Mouse (Mus musculus) right cerebral cortex, postnatal 4 days (tissue): ENCODE measurements at regions not wholly inside any gene's neighbourhood (a gene's known extent, or its start where the extent isn't known, plus 50 kb on each side); places are given as distances from the start of the nearest gene placed in this dataset.

Source experiments
- DNase-seq: peaks from one replicate; pipeline ENCODE4 v3.0.0-alpha.2; 2022

DNA sequence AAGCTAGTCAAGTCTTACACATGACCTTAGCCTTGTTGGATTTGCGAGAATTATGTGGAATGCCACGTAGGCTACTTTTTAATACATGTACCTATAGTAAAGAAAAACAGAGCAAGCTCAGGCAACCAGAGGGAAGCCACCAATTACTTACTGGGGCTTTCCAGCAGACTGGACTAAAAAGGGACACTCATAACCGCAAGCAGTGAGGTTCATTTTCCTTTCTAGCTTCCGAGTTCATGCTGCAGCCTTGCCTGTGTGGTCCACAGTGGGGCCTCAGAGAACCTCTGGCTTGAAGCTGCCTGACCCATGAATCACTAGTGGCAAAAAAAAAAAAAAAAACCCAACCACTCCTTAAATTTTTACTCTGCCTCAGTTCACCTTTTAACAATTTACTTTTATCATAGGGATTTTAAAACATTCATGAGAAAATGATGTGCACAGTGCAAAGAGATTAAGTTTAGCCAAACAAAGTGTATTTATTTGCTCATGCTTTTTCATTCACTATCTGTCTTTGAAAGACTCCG lies 188.6 kb upstream of the 1700066M21Rik start:
- DNase-seq, result no peak

DNA sequence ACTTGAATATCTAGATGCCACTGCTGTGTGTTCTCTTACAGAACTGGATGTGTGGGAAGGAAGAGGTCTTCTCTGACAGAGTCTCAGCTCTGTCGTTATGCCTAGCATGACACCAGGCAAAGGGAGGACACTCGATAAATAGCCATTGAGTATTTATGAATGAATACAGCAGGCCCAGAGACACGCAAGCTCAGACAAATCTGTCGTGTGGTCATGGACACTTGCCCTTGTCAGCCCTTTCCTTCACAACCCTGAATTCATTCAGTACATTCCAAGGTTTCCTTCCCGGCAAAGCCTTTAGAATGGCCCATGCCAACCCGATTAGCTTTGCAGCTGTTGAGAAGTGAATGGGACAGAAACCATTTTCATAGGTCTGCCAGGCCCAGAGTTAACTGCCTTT lies 176.1 kb upstream of the 1700066M21Rik start:
- no peak for DNase-seq

DNA sequence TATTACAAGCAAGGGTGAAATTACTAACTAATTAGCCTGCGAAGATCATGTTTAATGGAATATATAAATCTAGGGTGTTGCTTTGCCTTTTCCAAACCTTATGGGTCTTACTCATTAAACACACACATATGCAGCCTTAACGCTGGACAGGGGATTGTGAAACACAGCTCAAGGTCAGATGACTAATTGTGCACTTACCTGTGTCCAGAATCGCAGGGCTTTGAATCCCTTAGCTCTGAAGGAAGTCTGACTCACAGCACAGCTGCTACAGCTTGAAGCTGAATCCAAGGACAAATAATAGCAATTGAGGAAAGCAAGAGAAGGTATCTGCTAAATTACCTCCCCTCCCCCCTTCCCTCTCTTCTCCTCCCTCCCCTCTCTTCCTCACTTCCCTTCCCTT lies 173.1 kb upstream of the 1700066M21Rik start:
- DNase-seq, result no peak

DNA sequence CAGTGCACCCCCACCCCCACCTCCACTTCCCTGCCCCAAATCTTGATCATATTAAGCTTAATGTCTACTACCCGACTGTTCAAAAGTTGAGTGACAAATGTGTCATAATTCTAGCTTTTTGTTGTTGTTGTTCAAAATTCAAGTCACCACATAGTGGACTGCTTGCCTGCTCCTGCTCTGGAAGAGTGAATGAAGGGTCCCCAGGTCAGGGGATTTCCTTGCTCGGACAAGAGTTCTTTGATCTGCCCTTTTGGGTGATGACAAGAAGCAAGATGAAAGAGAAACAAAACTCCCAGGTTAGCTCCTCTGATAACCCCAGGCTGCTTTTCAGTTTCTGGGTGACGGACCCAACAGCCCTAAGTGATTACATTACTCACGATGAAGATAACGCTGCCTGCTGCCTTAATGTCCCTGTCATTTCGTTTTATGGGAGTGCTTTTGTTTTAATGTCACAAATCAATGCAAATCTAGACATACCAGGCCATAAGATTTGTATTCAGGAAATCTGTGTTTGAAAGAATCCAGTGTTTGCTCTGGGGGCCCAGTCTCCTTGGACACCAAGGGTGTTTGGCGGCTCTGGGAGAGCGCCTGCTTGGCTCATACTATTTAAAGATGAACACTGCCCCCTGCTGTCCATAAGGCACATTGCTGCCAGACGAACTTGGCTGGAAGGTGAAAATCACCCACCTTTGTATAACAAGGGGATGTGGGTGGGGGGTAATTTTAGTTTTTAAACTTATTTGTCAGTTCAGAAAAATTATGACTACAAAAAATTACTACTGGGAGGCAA lies 172.0 kb upstream of the 1700066M21Rik start:
- peak; percentile 77 for DNase-seq

DNA sequence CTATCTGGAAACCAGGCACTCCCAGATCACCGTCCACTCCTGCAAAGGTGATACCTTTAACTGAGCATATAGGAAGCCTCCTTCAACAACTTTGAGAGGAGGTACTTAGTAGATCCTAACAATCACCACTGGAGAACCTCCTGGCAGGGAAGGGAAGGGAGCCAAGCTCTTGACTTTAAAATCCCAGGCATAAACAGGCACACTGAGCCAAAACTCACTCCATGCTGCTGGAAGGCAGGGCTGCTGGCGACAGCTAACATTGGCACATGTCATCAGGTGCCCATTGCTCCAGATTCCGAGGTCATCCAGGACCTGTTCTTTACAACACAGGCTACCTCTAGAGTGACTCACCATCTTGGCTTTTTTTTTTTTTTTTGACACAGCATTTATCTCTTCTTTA lies 170.9 kb upstream of the 1700066M21Rik start:
- DNase-seq, result no peak

DNA sequence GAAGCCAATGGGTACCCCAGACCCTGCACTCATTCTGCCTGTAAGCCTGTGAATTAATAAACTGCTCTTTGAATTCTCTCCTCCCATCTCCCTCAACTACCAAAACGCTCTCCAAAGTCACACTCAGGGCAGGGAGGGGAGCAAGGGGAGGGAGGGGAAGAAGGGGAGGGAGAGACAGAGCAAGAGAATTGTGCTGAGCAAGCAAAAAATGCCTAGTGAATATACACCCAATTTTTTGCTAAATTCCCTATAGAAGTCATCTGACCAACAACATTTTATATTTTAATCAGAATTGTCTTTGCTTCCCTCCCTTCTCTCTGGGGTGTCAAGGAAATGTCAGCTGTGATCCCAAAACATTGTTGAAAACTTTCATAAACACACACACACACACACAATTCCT lies 170.5 kb upstream of the 1700066M21Rik start:
- DNase-seq, result no peak

DNA sequence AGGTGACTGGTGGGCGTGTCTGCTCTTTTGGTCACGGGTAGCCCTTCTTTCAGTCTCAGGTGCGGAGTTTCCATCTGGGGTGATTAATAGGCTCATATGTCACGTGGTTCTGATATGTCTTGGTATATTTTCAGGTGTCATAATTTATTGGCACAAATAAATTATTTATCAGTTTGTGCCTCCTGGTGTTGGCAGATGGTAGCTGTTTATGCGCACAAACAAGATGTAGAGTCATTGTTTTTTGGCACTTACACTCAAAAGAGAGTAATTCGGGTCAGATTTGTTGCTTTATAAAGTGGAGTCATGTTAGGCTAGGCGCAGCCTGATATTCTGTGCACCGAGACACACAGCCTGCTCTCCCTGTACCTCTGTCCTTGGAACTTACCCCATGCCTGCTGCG lies 169.0 kb upstream of the 1700066M21Rik start:
- DNase-seq, result no peak

DNA sequence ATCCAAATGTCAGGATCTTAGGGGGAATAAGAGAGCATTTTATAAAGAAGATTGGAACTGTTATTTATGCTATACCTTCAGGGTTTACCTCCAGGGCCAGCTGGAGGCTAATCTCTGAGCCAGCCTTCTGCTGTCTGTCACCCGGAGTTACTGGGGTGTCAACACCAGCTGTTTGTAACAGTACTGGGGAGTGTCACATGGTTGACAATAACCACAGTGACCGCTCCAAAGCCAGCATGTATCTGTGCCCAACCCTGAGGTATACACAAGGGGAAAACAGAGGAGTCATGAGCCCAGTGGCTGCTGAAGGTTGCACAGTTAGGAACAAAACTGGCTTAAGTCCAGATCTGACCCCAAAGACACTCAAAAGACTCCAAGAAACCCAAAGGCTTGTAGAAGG lies 168.1 kb upstream of the 1700066M21Rik start:
- no peak for DNase-seq

DNA sequence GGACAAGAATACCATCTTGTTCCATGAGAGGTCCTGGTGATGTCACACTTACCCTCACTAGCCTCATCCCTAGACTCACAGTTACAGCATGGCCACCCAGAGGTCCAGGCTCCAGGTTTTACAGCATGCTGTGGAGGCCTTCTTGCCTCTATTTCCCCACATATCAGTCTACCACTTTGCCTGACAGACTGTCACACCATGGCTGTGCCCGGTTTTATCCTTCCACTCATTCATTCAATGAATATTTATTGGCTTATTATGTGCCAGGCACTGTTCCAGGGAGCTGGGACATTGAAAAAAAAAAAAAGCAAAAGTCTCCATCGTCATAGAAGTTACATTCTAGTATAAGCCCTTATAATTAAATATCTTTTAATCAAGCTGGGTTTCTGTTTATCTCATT lies 166.4 kb upstream of the 1700066M21Rik start:
- DNase-seq, result no peak

DNA sequence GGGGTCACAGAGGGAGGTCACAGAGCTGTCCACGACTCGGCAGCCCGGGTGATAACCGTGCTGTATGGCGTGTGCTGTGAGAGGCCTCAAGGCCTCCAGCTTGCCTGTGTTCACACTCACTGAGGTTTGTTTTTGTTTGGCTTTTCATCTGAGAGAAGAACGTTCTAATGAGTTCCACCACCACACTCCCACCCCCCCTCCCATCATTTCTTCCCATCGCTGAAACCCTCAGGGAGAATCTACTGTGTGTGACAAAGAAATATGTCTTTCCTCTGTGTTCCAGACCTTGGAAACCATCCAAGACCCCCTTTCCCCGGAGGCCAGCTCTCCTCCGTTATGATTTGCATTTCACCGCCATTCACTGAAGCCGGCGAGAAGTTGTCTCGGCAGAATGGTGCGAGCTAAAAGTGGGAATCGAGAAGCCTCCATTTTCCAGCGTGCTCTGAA lies 164.0 kb upstream of the 1700066M21Rik start:
- peak; percentile 21 for DNase-seq

DNA sequence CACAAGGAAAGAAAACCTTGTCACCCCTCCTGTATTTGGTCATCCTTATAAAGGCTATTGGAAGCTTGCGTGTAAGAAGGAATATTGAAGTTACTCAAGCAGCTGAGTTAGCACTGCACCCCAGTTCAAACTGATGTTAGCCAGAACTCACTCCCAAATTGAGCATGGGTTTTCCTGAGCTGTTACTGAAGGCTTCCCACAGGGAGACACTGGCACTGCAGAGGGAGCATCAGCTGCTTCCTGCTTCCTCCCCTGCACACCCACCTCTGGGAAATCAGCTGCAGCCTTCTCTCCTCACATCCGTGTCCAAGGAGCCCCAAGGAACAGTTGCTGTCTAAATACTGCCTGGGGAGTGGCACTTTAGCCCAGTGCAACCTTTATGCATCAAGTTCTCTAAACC lies 163.2 kb upstream of the 1700066M21Rik start:
- DNase-seq, result no peak

DNA sequence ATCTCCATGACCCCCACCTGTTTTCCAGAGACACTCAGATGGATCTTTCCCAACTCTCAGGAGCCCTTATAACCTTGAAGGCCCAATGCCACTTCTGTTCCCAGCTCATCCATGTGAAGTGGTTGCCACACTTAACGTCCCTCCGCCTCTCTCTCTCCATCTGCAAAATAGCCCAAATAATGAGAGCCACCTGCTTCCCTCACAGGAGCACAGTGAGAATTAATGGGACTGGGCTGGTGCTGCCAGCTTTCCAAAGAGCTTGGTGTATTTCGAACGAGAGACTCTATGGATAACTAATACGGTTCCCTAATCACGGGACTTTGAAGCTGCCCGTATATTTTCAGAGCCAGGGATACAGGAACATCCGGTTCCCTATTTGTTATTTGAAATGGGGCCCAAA lies 159.8 kb upstream of the 1700066M21Rik start:
- DNase-seq, result no peak

DNA sequence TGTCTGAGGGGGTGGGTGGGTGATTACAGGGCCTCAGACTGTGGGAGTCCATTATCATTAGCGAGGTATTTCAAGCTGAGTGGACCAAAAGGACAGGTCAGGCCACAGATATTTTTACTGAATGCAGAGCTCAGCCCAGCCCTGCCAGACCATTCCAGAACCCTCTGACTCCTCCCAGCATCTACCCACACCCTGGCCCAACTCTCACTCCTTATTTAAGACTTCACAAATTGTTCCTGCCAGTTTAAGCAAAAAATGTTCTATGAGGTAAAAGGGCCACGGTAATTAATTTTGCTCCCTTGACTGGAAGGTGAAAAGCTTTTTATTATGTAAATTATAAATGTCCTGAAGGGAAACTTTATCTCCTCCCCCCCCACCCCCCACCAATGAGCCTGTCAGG lies 159.3 kb upstream of the 1700066M21Rik start:
- no peak for DNase-seq

DNA sequence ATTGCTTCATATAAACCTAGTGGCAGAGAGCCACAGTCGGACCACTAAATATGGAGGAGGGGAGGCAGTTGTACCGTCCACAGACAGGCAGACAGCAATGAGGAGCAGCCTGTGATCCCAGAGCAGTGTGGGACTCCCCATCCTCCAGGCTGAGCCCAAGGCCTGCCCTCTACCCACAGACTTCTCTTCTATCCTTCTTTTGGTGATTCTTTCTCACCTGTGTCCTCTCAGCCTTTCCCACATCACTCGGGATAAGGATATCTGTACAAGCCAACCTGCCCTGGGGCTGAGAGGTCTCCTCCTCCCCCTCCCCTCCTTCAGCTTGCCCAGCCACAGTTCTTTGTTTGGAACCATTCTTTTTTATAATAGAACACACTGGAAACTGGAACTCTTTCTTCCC lies 158.8 kb upstream of the 1700066M21Rik start:
- DNase-seq, result no peak

DNA sequence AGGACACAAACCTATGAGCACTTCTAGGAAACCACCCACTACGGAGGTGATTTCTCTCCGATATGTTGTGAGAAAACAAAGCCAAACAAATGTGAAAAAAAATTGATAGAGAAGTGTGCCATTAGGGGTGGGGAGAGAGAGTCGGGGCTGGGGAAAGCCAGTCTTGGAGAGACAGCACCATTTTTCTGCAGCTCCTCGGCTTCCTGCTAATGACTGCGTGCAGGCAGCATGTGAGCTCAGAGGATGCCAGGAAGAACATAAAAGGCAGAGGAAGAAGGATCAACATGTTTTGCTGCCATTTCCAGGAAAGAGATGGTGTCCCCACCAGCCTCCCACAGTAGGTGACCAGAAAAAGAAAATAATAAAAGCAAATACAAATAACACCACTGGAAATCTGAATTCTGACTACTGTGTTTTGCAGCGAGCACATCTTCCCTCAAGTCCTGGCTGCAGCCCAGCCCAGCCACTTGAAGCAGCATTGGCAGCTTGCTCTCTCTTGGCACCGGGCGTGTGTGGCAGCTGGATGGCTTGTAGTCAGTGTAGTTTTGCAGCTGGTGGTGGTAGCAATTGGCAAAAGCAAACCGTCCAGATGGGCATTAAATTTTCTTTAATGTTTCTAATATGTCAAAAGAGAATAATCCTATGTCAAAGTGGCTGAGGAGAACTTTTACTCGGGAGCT lies 152.9 kb upstream of the 1700066M21Rik start:
- peak; percentile 75 for DNase-seq

DNA sequence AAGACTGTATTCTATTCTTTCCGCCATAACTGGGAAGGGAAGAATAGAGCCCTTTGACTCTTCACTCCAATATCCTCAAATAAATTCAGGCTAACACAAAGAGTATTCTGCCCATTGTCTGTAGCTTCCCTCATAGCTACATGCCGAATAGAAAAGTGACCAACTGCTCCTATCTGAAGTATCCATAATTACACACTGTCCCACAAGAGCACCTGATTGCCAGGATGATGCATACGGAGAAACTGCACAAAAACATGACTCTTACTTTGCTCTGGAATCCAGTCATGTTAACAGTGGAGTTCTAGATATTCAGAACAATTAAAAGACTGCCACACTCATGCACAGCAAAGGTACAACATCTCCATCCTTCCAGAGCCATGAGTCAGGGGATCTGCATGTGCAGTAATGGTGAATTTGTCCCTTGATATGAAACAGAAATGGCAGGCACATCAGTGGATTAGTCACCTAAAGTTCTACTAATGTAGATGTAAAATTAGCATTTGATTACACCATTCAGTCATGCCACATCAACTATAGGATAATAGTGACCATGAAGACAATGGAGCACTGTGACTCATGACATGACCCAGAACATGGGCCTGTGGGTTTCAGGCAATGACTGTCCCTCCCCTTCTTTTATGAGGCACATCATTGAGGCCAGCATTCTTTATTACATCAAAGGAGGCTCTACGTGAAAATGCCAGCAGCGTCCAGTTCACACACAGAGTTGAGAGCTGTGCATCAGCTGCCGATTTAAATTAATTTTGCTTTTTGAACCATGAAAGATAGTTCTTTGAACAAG lies 133.6 kb upstream of the 1700066M21Rik start:
- no peak for DNase-seq

DNA sequence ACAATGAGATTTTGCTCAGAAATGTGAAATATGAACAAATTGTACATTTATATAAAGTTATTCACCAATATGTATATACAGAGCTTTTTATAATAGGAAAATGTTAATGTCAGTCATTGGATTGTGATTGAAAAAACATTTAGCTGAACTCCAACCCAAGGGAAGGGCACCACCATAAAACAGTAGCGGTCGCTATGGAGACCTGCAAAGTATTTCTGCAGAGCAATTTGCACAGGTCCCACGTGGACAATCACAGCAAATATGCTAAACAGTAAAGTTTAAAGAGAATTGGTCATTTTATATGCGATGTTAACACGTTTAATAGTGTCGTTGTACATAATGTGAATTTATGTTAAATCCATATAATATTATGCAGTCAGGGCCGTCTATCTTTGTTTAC lies 117.8 kb upstream of the 1700066M21Rik start:
- DNase-seq, result no peak

DNA sequence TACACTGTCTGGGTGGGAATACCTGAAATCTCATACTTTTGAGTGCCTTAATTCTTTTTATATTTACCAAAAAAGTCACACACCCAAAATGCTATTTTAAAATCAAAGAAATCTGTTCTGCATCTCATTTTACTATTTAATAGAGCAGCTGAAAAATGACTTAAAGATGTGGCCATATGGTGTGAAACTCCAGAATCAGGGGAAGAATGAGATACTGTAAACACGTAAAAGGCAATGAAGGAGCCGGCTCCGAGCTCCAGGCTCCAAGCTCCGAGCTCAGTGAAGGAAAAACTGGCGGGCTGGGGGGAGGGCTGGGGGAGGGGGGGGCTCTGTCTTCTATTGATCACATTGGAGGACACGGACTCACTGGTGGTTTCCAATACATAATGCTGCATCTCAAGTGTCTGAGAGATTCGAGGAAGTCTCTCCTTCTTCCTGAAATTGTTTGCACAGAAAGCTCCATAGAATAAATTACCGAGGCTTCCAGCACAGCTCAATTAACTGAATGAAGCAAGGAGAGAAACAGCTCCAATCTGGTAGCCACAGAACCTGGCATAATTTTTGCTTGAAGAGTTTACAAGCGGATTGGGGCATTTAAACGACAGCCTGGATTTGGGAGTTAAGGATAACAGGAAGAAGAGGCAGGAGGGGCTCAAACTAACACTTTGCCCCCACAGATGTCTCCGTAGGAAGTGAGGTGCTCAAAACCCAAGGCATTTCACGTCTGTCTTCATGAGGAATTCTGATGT lies 112.2 kb upstream of the 1700066M21Rik start:
- DNase-seq, result no peak

DNA sequence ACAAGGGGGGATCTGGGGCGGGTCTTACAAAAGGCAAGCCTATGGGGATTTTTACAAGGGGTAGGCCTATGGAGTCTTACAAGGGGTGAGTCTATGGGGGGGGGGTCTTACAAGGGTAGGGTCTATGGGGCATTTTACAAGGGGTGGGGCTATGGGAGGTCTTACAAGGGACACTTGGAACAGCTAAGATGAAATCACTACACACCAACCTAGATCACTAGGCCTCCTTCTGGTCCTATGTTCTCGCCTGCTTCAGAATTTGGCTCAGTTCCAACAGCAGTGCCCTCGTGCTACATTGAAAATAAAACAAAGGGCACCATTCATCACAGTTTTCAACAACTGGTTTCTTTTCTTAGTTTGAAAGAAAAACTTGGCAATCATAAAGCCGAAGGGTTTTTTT lies 110.7 kb upstream of the 1700066M21Rik start:
- no peak for DNase-seq

DNA sequence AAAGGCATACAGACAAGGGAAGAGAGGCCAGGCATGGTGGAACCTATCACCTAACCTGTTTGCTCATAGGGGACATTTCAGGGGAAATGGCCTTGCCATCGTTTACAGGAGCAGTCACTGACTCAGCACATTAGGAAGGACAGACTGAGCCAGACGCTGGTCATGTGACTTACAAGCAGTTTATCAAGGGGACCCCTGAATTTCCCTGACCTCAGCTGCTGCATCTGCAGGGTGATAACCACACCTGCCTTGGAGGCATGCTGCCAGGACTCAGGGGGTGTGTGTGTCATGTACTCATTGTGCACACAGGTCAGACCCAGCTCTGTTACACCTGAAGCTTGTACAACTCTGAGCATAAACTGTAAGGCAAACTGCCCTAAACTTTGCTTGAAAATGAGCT lies 109.6 kb upstream of the 1700066M21Rik start:
- DNase-seq, result no peak

DNA sequence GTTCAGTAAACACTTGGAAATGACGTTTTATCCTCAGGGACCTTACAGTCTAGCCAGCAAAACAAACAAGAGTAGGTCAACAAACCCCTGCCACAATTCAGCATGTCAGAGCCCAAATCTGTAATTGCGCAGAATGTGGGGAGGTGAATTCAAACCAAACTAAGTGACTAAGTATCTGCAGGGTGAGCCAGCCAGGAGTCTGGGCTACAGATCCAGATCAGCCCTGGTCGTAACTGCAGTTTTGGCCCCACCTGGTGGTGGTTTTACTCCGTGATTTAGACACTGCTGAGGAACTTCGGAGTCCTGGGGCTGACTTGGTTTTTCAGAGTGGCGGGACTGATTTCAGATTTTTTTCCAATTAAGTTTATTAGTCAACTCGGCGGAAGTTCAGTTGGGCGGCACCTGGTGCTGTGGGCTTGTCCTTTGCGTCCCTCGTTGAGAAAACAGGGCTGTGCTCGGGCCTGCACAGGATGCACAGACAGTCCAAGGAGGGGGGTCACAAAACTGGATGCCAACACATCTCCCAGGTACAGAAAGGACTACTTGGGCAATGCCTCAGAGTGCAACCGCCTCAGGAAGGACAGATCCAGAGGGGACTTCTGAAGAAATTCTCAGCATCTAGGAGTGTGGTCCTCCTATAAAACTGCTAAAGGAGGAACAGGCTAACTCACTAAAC lies 107.6 kb upstream of the 1700066M21Rik start:
- DNase-seq, result peak; percentile 85

DNA sequence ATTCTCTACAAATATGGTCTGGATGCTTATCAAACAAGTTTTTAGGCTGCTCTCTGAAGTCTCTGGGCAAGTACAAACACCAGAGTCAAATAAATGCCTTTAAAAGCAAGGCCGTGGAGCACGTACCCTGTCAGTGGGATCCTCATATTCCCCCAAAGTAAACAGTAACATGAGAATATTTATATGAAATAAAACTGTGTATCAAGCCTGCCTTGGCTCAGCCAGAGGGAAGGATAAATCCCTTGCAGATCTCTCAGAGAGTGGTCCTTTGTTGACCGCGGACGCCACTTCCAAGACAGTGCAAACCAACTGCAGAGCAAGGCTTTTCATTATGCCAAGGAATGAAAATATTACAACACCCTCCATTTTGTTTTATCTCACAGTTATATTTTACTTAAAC lies 104.8 kb upstream of the 1700066M21Rik start:
- DNase-seq, result no peak
